Mouse (Mus musculus) bone marrow, adult 2 months (tissue): ENCODE data around the gene Atg4a-ps.

ENCODE experiments used
- CTCF ChIP-seq: fragments of 200-500 bp; IDR thresholded peaks from 2 replicates; pipeline ENCODE4 v1.5.1; 2011; ENCODE audit warnings: low read length, control low read depth; ENCODE audit not compliant: control insufficient read depth, insufficient read depth
- POLR2A ChIP-seq: fragments of 200-500 bp; IDR thresholded peaks from 2 replicates; pipeline ENCODE4 v1.6.1; 2011; ENCODE audit warnings: low read depth, mild to moderate bottlenecking, control low read depth, low read length, borderline replicate concordance; ENCODE audit not compliant: control insufficient read depth

- TF ChIP-seq POLR2A (no peak), CTCF (no peak)
Observed at GRCm38 (mm10) chr3:103606660-103607595, 38.9 kb downstream of the Atg4a-ps start.
